Mouse (Mus musculus): ENCODE data around the gene Hist1h4d. TPM values are rescaled to one million over a fixed set of nuclear protein-coding genes. Genes with fewer than 3 reads are reported as not detected.
A peak's percentile ranks its signal among the peaks of the same experiment; 100 is the strongest.

Hist1h4d gene
- polyA plus RNA-seq, 1 experiment: 2.8 TPM

- peaks cover 4% of the 10 kb centered on the region for H3K79me2 ChIP-seq (ENCODE audit: control insufficient read depth, insufficient read depth)
Measured at GRCm38 (mm10) chr13:23622861-23623450, 41.6 kb downstream of the Hist1h4d start.

DNA sequence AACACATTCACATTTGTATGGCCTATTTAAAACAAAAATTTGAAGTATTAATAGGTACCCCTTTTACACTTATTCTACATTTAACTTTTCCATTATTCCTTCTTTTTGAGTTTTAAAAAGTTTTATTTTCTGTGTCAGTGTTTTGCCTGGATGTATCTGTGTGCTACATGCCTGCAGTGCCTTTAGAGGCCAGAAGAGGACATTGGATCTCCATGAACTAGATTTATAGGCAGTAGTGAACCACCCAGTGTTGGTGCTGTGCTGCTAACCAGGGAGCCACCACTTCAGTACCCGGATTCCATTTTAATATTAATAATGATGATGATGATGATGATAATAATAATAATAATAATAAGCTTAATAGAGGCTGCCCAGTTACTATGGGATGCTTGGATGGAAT is 49.3 kb downstream of the Hist1h4d start:
- Histone ChIP-seq H3K79me3 (ENCODE audit: low read depth) (no peaks in the 10 kb centered on the region), H3K27me3 (ENCODE audit: control insufficient read depth, insufficient read depth, insufficient read length) (no peaks in the 10 kb centered on the region), H3K36me3 (ENCODE audit: control insufficient read depth, insufficient read depth) (no peaks in the 10 kb centered on the region), H3ac (ENCODE audit: control insufficient read depth, insufficient read length, low read depth) (no peak overlapping the region), H3K79me2 (ENCODE audit: control insufficient read depth, insufficient read depth) (no peaks in the 10 kb centered on the region), H3K4me3 (ENCODE audit: insufficient read depth, poor library complexity, severe bottlenecking) (no peak overlapping the region)
- TF ChIP-seq CTCF (IDR thresholded peaks at IDR 0.05; ENCODE audit: control insufficient read depth, insufficient read depth, insufficient read length) (peak; percentile 28), MYOD1 (IDR thresholded peaks at IDR 0.05; ENCODE audit: control insufficient read depth, insufficient read length, low read depth) (no peak)

More at GRCm38 (mm10) chr13:23622861-23623450, 41.6 kb downstream of the Hist1h4d start:
- Histone ChIP-seq H3ac (ENCODE audit: control insufficient read depth, insufficient read length, low read depth) (no peak overlapping the region), H3K36me3 (ENCODE audit: control insufficient read depth, insufficient read depth) (no peaks in the 10 kb centered on the region), H3K4me3 (ENCODE audit: insufficient read depth, poor library complexity, severe bottlenecking) (no peak overlapping the region), H3K27me3 (ENCODE audit: control insufficient read depth, insufficient read depth, insufficient read length) (no peaks in the 10 kb centered on the region), H3K79me3 (ENCODE audit: low read depth) (no peaks in the 10 kb centered on the region)
- no peak for TF ChIP-seq MYOG (IDR thresholded peaks at IDR 0.05; ENCODE audit: control insufficient read depth, extremely low read depth, insufficient read length)
- no peak for TF ChIP-seq CTCF (IDR thresholded peaks at IDR 0.05; ENCODE audit: control insufficient read depth, insufficient read depth, insufficient read length)

Small RNA genes within 50 kb of the gene (microRNA-seq; reads per million reads assigned to microRNA genes)
- gene Gm44297 (ENCODE audit: borderline microRNAs expressed): not detected
- not detected for gene Gm44359 (ENCODE audit: borderline microRNAs expressed)
- not detected for gene Gm44394 (ENCODE audit: borderline microRNAs expressed)

Other genes with a start within 250 kb of the Hist1h4d start
- 2.1 TPM for gene Zfp322a, start 212.4 kb upstream of the Hist1h4d start, polyA plus RNA-seq (2012; fragmentation: generic; extraction: Trizol)
- 11.2 TPM for gene Abt1, start 157.7 kb upstream of the Hist1h4d start, polyA plus RNA-seq (2012; fragmentation: generic; extraction: Trizol)
- gene Btn1a1, start 115.7 kb upstream of the Hist1h4d start, polyA plus RNA-seq (2012; fragmentation: generic; extraction: Trizol): not detected
- gene Btn2a2, start 92.7 kb upstream of the Hist1h4d start, polyA plus RNA-seq (2012; fragmentation: generic; extraction: Trizol): 0.07 TPM
- 6.9 TPM for gene Hist1h4h, start 50.5 kb upstream of the Hist1h4d start, polyA plus RNA-seq (2012; fragmentation: generic; extraction: Trizol)
- gene Hist1h2af, start 47.7 kb upstream of the Hist1h4d start, polyA plus RNA-seq (2012; fragmentation: generic; extraction: Trizol): 98.1 TPM
- gene Hist1h3g, start 46.2 kb upstream of the Hist1h4d start, polyA plus RNA-seq (2012; fragmentation: generic; extraction: Trizol): 5.5 TPM
- gene Hist1h2bh, start 38.2 kb upstream of the Hist1h4d start, polyA plus RNA-seq (2012; fragmentation: generic; extraction: Trizol): 1.2 TPM
- gene Hist1h3f, start 37.5 kb upstream of the Hist1h4d start, polyA plus RNA-seq (2012; fragmentation: generic; extraction: Trizol): 1.2 TPM
- 7.4 TPM for gene Hist1h4f, start 29.9 kb upstream of the Hist1h4d start, polyA plus RNA-seq (2012; fragmentation: generic; extraction: Trizol)
- 0.25 TPM for gene Hist1h1d, start 28.3 kb upstream of the Hist1h4d start, polyA plus RNA-seq (2012; fragmentation: generic; extraction: Trizol)
- 2.8 TPM for gene Hist1h3e, start 19.2 kb upstream of the Hist1h4d start, polyA plus RNA-seq (2012; fragmentation: generic; extraction: Trizol)
- 12.6 TPM for gene Hist1h2ae, start 10.4 kb upstream of the Hist1h4d start, polyA plus RNA-seq (2012; fragmentation: generic; extraction: Trizol)
- gene Hist1h2bg, start 10.2 kb upstream of the Hist1h4d start, polyA plus RNA-seq (2012; fragmentation: generic; extraction: Trizol): 9.9 TPM
- gene Hist1h2bf, start 7.4 kb upstream of the Hist1h4d start, polyA plus RNA-seq (2012; fragmentation: generic; extraction: Trizol): 4.5 TPM
- gene Hist1h2ad, start 7.2 kb upstream of the Hist1h4d start, polyA plus RNA-seq (2012; fragmentation: generic; extraction: Trizol): 0.73 TPM
- 1.9 TPM for gene Hist1h3d, start 5.8 kb upstream of the Hist1h4d start, polyA plus RNA-seq (2012; fragmentation: generic; extraction: Trizol)
- gene Hist1h2be, start 39.5 kb downstream of the Hist1h4d start, polyA plus RNA-seq (2012; fragmentation: generic; extraction: Trizol): 0.98 TPM
- 1.2 TPM for gene Hist1h1e, start 41.0 kb downstream of the Hist1h4d start, polyA plus RNA-seq (2012; fragmentation: generic; extraction: Trizol)
- 0.54 TPM for gene Hist1h2ac, start 102.3 kb downstream of the Hist1h4d start, polyA plus RNA-seq (2012; fragmentation: generic; extraction: Trizol)
- gene Hist1h2bc, start 102.6 kb downstream of the Hist1h4d start, polyA plus RNA-seq (2012; fragmentation: generic; extraction: Trizol): 16.8 TPM
- not detected for gene Hist1h1t, start 114.2 kb downstream of the Hist1h4d start, polyA plus RNA-seq (2012; fragmentation: generic; extraction: Trizol)
- 0.62 TPM for gene Hist1h4c, start 116.9 kb downstream of the Hist1h4d start, polyA plus RNA-seq (2012; fragmentation: generic; extraction: Trizol)
- 0.91 TPM for gene Hfe, start 129.3 kb downstream of the Hist1h4d start, polyA plus RNA-seq (2012; fragmentation: generic; extraction: Trizol)
- gene Hist1h1c, start 157.2 kb downstream of the Hist1h4d start, polyA plus RNA-seq (2012; fragmentation: generic; extraction: Trizol): 45.9 TPM
- gene Hist1h3c, start 164.0 kb downstream of the Hist1h4d start, polyA plus RNA-seq (2012; fragmentation: generic; extraction: Trizol): 6.1 TPM
- gene Hist1h2bb, start 165.1 kb downstream of the Hist1h4d start, polyA plus RNA-seq (2012; fragmentation: generic; extraction: Trizol): 2.8 TPM
- gene Hist1h2ab, start 169.5 kb downstream of the Hist1h4d start, polyA plus RNA-seq (2012; fragmentation: generic; extraction: Trizol): 9.3 TPM
- 2.0 TPM for gene Hist1h3b, start 170.7 kb downstream of the Hist1h4d start, polyA plus RNA-seq (2012; fragmentation: generic; extraction: Trizol)
- gene Hist1h4b, start 175.4 kb downstream of the Hist1h4d start, polyA plus RNA-seq (2012; fragmentation: generic; extraction: Trizol): 16.8 TPM
- 6.8 TPM for gene Hist1h4a, start 179.6 kb downstream of the Hist1h4d start, polyA plus RNA-seq (2012; fragmentation: generic; extraction: Trizol)
- gene Hist1h3a, start 180.8 kb downstream of the Hist1h4d start, polyA plus RNA-seq (2012; fragmentation: generic; extraction: Trizol): 2.4 TPM
- gene Hist1h1a, start 182.1 kb downstream of the Hist1h4d start, polyA plus RNA-seq (2012; fragmentation: generic; extraction: Trizol): 1.5 TPM
- 0.02 TPM for gene Trim38, start 188.3 kb downstream of the Hist1h4d start, polyA plus RNA-seq (2012; fragmentation: generic; extraction: Trizol)
- not detected for gene Slc17a2, start 225.4 kb downstream of the Hist1h4d start, polyA plus RNA-seq (2012; fragmentation: generic; extraction: Trizol)

Data from C2C12 (cell line).